Mouse (Mus musculus) cerebellum, adult 2 months (tissue): ENCODE results near the gene Gpbar1. TPM values are rescaled to one million over a fixed set of nuclear protein-coding genes. Genes with fewer than 3 reads are reported as not detected.

Experiments used
- DNase-seq, 2 experiments: peaks; one replicate each; pipeline ENCODE4 v3.0.0; 2021
- H3K27ac ChIP-seq: fragments of 200-500 bp; 2 replicates; pipeline ENCODE4 v1.5.1; 2012; ENCODE audit warnings: low read length, control low read depth, inconsistent platforms; ENCODE audit not compliant: insufficient read depth
- H3K27me3 ChIP-seq: fragments of 200-500 bp; 2 replicates; pipeline ENCODE4 v1.6.1; 2012; ENCODE audit warnings: inconsistent platforms, mild to moderate bottlenecking, low read length, moderate library complexity; ENCODE audit not compliant: control insufficient read depth, insufficient read depth
- H3K4me1 ChIP-seq: fragments of 200-500 bp; 2 replicates; pipeline ENCODE4 v1.6.1; 2011; ENCODE audit warnings: low read length; ENCODE audit not compliant: control insufficient read depth, insufficient read depth
- H3K4me3 ChIP-seq: fragments of 200-500 bp; replicated peaks from 2 replicates; pipeline ENCODE3; 2011; ENCODE audit warnings: mild to moderate bottlenecking, low read depth, low read length, control low read depth; ENCODE audit not compliant: insufficient read depth
- CTCF ChIP-seq: fragments of 200-500 bp; IDR thresholded peaks from 2 replicates; pipeline ENCODE4 v1.5.1; 2011; ENCODE audit warnings: low read depth, mild to moderate bottlenecking, control low read depth, low read length, moderate library complexity, borderline replicate concordance; ENCODE audit not compliant: insufficient read depth
- POLR2A ChIP-seq: fragments of 200-500 bp; IDR thresholded peaks from 2 replicates; pipeline ENCODE4 v1.6.1; 2011; ENCODE audit warnings: low read length, control low read depth, borderline replicate concordance; ENCODE audit not compliant: insufficient read depth
- WGBS: fragments of 180-500 bp; shearing (Covaris S2); methylation state at CpG from one replicate; pipeline ENCODE4 v1.1.7; 2018; 5-methylcytosine and 5-hydroxymethylcytosine counted together
- polyA plus RNA-seq: library from polyadenylated mRNA; depleted of rRNA; stranded (reverse); fragments of >200 nt; gene quantifications from 2 replicates; pipeline ENCODE4 v1.2.3, GENCODE M21; 2012

Gene Gpbar1
- polyA plus RNA-seq, 1 experiment, result not detected

DNA sequence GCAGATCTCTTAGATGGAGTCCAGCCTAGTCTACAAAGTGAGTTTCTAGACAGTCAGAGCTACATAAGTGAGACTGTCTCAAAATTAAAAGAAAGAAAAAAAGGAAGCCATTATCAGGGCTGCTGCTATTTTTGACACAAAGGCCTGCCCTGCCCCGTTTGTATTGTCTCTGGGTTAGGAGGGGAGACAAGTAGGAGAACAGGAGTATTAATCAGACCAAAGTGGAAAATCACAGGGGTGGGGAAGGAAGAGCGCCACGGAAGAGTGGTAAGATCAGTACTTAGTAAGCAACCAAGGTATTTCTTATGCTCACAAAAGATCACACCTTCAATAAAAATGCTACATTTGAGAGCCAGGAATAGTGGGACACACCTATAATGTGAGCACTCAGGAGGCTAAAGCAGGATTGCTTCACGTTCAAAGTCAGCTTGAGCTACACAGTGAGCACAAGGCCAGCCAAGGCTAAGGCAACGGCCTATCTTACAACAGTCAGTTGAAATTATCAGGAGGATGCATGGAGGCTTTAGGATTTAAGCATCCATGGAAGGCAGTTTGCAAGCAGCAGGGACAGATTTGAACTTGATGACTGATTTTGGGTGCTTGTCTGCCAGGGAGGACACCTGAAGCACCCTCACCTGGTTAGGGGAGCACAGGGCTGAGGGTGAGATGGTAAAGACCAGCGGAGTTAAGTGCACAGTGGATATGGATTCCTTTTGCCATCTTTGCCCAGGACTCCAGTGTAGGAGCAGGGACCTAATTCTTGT, 22.2 kb downstream of the Gpbar1 start:
- Histone ChIP-seq H3K4me1 (peaks cover 46% of the 10 kb centered on the region), H3K27me3 (no peaks in the 10 kb centered on the region), H3K4me3 (no peak overlapping the region), H3K27ac (peak overlapping the region; percentile 16; the same call in 1 of the 2 replicates)
- WGBS, result 86% methylated on average over 6 of the region's 6 CpGs
- no peak for DNase-seq
- TF ChIP-seq POLR2A, result no peak
- TF ChIP-seq CTCF, result no peak

DNA sequence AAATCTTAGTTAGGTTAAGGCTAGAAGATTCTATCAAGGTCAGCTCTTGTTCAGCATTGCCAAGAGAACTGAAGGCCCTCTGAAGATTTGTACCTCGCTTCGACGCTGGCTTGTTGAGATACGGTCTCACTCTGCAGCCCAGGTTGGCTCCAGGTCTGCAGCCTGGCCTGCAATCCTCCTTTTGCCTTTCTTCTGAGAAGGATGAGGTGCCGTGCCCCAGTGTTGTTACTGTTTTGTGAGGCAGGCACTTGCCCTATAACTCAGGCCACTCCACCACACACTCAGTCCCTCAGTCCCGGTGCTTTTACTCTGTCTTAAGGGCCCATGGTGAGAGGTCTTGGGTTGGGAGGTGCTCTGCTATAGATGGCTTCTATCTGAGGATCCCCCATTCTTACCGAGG, 23.9 kb downstream of the Gpbar1 start:
- DNase-seq, result no peak
- Histone ChIP-seq H3K4me1 (peaks cover 29% of the 10 kb centered on the region), H3K4me3 (no peak overlapping the region), H3K27ac (no peak overlapping the region), H3K27me3 (no peaks in the 10 kb centered on the region)
- 89% methylated on average over 7 of the region's 7 CpGs for WGBS
- TF ChIP-seq POLR2A (no peak), CTCF (no peak)

DNA sequence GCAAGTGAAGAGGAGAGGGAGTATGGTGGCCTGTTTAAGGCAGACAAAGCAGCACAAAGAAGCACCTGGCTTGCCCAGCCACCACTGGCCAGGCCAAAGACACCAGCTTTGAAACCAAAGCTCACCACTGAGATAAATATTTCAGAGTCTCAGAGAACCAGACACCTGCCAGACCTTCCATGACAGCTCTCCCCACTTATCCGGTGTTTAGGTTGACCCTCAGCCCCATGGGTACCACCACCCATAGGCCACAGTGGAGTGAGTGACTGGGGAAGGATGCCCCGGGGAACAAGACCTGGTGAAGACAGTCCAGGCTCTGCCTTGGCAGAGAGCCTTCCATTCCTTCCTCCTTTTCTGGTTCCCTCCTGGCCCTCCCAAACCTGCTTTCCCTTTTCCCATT, 24.5 kb downstream of the Gpbar1 start:
- Histone ChIP-seq H3K4me1 (peaks cover 23% of the 10 kb centered on the region), H3K27ac (no peak overlapping the region; the same call in 1 of the 2 replicates), H3K4me3 (peak overlapping the region; percentile 4), H3K27me3 (no peaks in the 10 kb centered on the region)
- 74% methylated on average over 2 of the region's 2 CpGs for WGBS
- no peak for TF ChIP-seq CTCF
- TF ChIP-seq POLR2A, result no peak
- DNase-seq, result peak in 1 of 2 experiments; percentile 9

DNA sequence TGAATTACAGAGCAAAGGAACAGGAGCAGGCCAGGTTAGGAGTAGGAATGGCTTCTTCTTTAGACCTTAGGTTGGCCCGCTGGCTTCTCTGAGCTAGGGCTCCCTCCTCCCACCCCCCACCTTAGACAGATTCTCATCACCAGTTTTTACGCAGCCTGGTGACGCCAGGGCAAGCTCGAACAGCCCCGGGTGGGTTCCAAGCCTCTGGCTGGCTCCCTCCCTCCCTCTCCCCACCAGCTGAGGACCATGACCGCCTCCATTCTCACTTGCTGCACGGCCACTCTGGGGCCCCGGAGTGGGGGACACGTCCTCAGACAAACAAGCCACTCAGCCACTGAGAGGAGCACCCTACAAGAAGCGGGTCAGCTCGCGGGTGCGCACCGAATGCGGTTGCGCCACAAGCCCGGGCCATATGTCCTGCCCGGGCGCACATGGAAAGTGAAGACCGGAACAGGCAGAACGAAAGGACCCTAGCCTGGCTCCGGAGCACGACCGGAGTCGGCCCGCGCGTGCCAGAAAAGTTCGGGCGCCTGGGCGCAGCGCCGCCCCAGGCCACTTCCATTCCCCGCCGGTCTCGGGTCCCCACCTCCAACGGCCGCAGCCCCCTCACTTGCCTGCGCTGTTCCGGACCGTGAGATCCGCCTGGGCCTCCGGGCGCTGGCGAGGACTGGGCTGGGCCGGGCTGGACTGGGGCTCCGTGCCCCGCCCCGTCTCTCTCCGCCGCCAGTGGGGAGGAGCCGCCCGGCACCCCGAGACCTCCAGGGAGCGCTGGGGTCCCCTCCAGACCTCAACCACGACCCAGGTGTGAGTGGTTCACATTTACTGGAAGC, 25.4 kb downstream of the Gpbar1 start:
- WGBS, result 3% methylated on average over 56 of the region's 56 CpGs
- TF ChIP-seq CTCF, result no peak
- TF ChIP-seq POLR2A, result peak; percentile 40; the same call in 1 of the 2 replicates

DNA sequence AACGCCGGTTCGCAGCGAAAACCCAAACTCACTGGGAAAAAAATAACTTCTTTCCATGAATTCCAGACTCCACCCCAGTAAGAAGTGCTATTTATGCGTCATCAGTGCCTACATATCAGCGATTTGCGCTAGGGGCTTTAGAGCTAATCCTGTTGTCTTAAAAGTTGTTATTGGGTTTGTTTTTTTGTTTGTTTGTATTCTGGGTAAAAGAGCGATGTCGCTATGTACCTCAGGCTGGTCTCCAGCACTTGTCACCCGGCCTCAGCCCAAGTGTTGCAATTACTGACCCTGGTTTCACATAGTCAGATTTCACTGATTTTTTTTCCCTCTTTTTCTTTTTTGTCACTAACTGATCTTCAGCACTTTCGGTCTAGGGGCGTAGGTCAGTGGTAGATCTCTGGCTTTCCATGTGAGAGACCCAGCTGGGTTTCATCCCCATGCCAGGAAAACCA, 26.0 kb downstream of the Gpbar1 start:
- Histone ChIP-seq H3K4me1 (peaks cover 8% of the 10 kb centered on the region; the same call in 1 of the 2 replicates), H3K27ac (peak overlapping the region; percentile 58; the same call in 1 of the 2 replicates), H3K4me3 (peak overlapping the region; percentile 60), H3K27me3 (no peaks in the 10 kb centered on the region)
- no peak for DNase-seq
- TF ChIP-seq CTCF (no peak), POLR2A (no peak)
- 19% methylated on average over 12 of the region's 12 CpGs for WGBS

More for the DNA sequence above, 25.4 kb downstream of the Gpbar1 start:
- peaks cover 14% of the 10 kb centered on the region for H3K4me1 ChIP-seq
- peak overlapping the region; percentile 58 for H3K27ac ChIP-seq
- H3K27me3 ChIP-seq, result no peaks in the 10 kb centered on the region
- peak; percentile 61 to 69 for DNase-seq
- H3K4me3 ChIP-seq, result peak overlapping the region; percentile 60

DNA sequence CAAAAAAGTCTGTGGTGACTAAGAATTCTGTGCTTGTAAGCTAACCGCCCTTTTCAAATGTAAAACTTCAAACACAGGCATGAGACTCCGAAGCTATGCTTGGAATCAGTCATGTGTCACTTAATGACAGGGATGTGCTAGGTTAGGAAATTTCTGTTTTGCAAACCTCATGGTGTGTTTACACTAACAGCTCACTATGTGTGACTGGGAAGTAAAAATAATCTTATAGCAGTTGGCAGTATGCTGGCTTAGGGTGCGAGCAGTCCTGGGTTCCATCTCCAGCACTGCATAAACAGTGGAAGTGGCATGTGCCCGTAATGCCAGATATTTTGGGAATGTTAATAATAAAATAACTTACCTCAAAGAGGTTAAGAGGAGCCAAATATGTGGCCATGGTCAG, 26.6 kb downstream of the Gpbar1 start:
- H3K27me3 ChIP-seq, result no peaks in the 10 kb centered on the region
- peaks cover 4% of the 10 kb centered on the region; the same call in 1 of the 2 replicates for H3K4me1 ChIP-seq
- DNase-seq, result no peak
- H3K4me3 ChIP-seq, result no peak overlapping the region
- whole genome bisulfite sequencing, result 88% methylated on average over 4 of the region's 4 CpGs
- no peak for TF ChIP-seq POLR2A
- no peak for TF ChIP-seq CTCF
- H3K27ac ChIP-seq, result no peak overlapping the region

DNA sequence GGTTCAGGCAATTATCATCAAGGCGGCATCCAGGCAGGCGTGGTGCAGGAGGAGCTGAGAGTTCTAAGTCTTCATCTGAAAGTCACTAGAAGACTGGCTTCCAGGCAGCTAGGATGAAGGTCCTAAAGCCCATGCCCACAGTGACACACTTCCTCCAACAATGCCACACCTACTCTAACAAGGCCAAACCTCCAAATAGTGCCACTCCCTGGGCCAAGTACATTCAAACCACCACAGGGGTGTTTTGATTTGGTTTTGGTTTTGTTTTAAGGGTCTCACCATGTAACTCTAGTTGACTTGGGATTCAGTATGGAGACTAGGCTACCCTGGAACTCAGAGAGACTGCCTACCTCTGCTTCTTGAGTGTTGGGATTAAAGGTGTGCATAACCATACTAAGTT, 27.2 kb downstream of the Gpbar1 start, which contains the start of gene Tmbim1:
Gene Tmbim1, minus strand, starts transcription at position 101 of the 400 bp plus-strand sequence.
- no peak for DNase-seq
- WGBS, result 93% methylated on average over 2 of the region's 2 CpGs
- TF ChIP-seq POLR2A (no peak), CTCF (no peak)
- H3K27ac ChIP-seq, result no peak within 1 kb of the TSS; the same call in 1 of the 2 replicates
- H3K27me3 ChIP-seq, result no peaks in the 10 kb centered on the region
- H3K4me3 ChIP-seq, result peak within 1 kb of the TSS; percentile 60
- peaks cover 4% of the 10 kb centered on the region; the same call in 1 of the 2 replicates for H3K4me1 ChIP-seq

DNA sequence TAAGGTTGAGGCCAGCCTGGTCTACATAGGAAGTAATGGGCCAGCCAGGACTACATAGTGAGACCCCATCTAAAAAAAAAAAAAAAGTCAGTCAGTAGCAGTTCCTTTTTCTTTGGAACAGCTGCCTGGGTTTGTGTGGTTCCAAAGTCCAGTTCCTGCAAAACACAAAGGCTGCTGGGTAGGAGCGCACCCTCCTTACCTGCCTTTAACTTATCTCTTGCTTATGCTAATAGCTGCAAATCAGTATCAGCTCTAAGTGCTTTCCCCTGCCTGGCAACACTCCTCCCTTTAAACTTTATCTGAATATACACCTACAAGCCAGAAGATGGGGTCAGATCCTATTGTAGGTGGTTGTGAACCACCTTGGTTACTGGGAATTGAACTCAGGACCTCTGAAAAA, 28.8 kb downstream of the Gpbar1 start:
- DNase-seq, result no peak
- Histone ChIP-seq H3K27ac (no peak overlapping the region), H3K4me1 (peaks cover 4% of the 10 kb centered on the region; the same call in 1 of the 2 replicates), H3K4me3 (no peak overlapping the region), H3K27me3 (no peaks in the 10 kb centered on the region)
- no peak for TF ChIP-seq CTCF
- TF ChIP-seq POLR2A, result no peak
- WGBS, result 100% methylated on average over 1 of the region's 1 CpGs
